Mouse (Mus musculus) stomach, embryonic 14.5 days (tissue): ENCODE measurements around the gene Ctnnal1. TPM values are rescaled to one million over a fixed set of nuclear protein-coding genes. Genes with fewer than 3 reads are reported as not detected.

Experiments
- ATAC-seq: fragments of 200-750 bp; cut with Nextera tagmentation; 2 replicates; pipeline ENCODE4 v1.8.0; 2017; ENCODE audit warnings: low read depth, moderate TSS enrichment; ENCODE audit not compliant: insufficient number of reproducible peaks, insufficient read depth, low FRiP score
- H3K27ac ChIP-seq: fragments of 300-500 bp; sonication (generic); 2 replicates; pipeline ENCODE4 v1.5.1; 2014; ENCODE audit warnings: mild to moderate bottlenecking, low read length, moderate library complexity, mixed read lengths
- H3K27me3 ChIP-seq: fragments of 300-500 bp; sonication (generic); 2 replicates; pipeline ENCODE4 v1.6.1; 2014; ENCODE audit warnings: low read length, control low read depth, mixed read lengths; ENCODE audit not compliant: control insufficient read depth, insufficient read depth
- H3K36me3 ChIP-seq: fragments of 300-500 bp; sonication (generic); 2 replicates; pipeline ENCODE4 v1.6.1; 2014; ENCODE audit warnings: mild to moderate bottlenecking, control low read depth, low read length, moderate library complexity, mixed read lengths; ENCODE audit not compliant: control insufficient read depth, insufficient read depth
- H3K4me1 ChIP-seq: fragments of 300-500 bp; sonication (generic); 2 replicates; pipeline ENCODE4 v1.6.1; 2014; ENCODE audit warnings: low read length, control low read depth, mixed read lengths; ENCODE audit not compliant: control insufficient read depth, insufficient read depth
- H3K4me2 ChIP-seq: fragments of 300-500 bp; sonication (generic); replicated peaks from 2 replicates; pipeline ENCODE4 v1.6.1; 2014; ENCODE audit warnings: low read depth, low read length, control low read depth
- H3K4me3 ChIP-seq: fragments of 300-500 bp; sonication (generic); 2 replicates; pipeline ENCODE4 v1.5.1; 2014; ENCODE audit warnings: low read depth, low read length, control low read depth
- H3K9ac ChIP-seq: fragments of 300-500 bp; sonication (generic); replicated peaks from 2 replicates; pipeline ENCODE4 v1.6.1; 2014; ENCODE audit warnings: low read depth, mild to moderate bottlenecking, control low read depth, low read length, moderate library complexity, mixed read lengths
- H3K9me3 ChIP-seq: fragments of 300-500 bp; sonication (generic); 2 replicates; pipeline ENCODE4 v1.6.1; 2016; ENCODE audit warnings: low read depth, low read length, control low read depth; ENCODE audit not compliant: control insufficient read depth
- WGBS: fragments of 180-500 bp; shearing (Covaris S2); extraction: QIAGEN DNeasy Blood & Tissue Kit; methylation state at CpG from one replicate; pipeline ENCODE4 v1.1.7; 2014; 5-methylcytosine and 5-hydroxymethylcytosine counted together
- polyA plus RNA-seq: library from polyadenylated mRNA; unstranded; fragments of >200 nt; fragmentation: Nextera tagmentation; extraction: Ambion mirVana; gene quantifications from 2 replicates; pipeline ENCODE4 v1.2.1, GENCODE M21; 2014

Gene Ctnnal1
- polyA plus RNA-seq, 1 experiment from 2014 or later = 26.7 TPM

- H3K36me3 ChIP-seq = peaks cover 37% of the 10 kb centered on the region
- H3K4me1 ChIP-seq = no peaks in the 10 kb centered on the region
- no peak overlapping the region for H3K27ac ChIP-seq
- no peak overlapping the region for H3K4me3 ChIP-seq
- H3K9ac ChIP-seq = no peak overlapping the region
- ATAC-seq = no peak
- WGBS = 92% methylated on average over 8 of the region's 8 CpGs
- no peaks in the 10 kb centered on the region for H3K9me3 ChIP-seq
- H3K27me3 ChIP-seq = no peaks in the 10 kb centered on the region
- H3K4me2 ChIP-seq = no peak overlapping the region
Observed at GRCm38 (mm10) chr4:56899216-56899615, 34.2 kb upstream of the Ctnnal1 start.

GRCm38 (mm10) chr4:56897511-56897910 lies 32.5 kb upstream of the Ctnnal1 start:
- 68% methylated on average over 3 of the region's 3 CpGs for WGBS
- Histone ChIP-seq H3K36me3 (peaks cover 25% of the 10 kb centered on the region), H3K4me1 (no peaks in the 10 kb centered on the region), H3K4me2 (no peak overlapping the region), H3K4me3 (no peak overlapping the region), H3K9ac (no peak overlapping the region), H3K27me3 (no peaks in the 10 kb centered on the region), H3K27ac (no peak overlapping the region), H3K9me3 (no peaks in the 10 kb centered on the region)
- no peak for ATAC-seq

GRCm38 (mm10) chr4:56894196-56894595 lies 29.2 kb upstream of the Ctnnal1 start:
- WGBS = 98% methylated on average over 3 of the region's 3 CpGs
- H3K27ac ChIP-seq = no peak overlapping the region
- H3K4me2 ChIP-seq = no peak overlapping the region
- no peaks in the 10 kb centered on the region for H3K9me3 ChIP-seq
- no peaks in the 10 kb centered on the region for H3K4me1 ChIP-seq
- ATAC-seq = no peak
- no peaks in the 10 kb centered on the region for H3K27me3 ChIP-seq
- no peak overlapping the region for H3K9ac ChIP-seq
- peaks cover 21% of the 10 kb centered on the region for H3K36me3 ChIP-seq
- H3K4me3 ChIP-seq = no peak overlapping the region

GRCm38 (mm10) chr4:56892501-56893115 lies 27.6 kb upstream of the Ctnnal1 start:
- 91% methylated on average over 6 of the region's 6 CpGs for WGBS
- no peak for ATAC-seq
- H3K4me2 ChIP-seq = no peak overlapping the region
- H3K9ac ChIP-seq = no peak overlapping the region
- no peaks in the 10 kb centered on the region for H3K9me3 ChIP-seq
- H3K27ac ChIP-seq = no peak overlapping the region
- H3K27me3 ChIP-seq = no peaks in the 10 kb centered on the region
- H3K4me3 ChIP-seq = no peak overlapping the region
- no peaks in the 10 kb centered on the region for H3K4me1 ChIP-seq
- peaks cover 27% of the 10 kb centered on the region for H3K36me3 ChIP-seq

GRCm38 (mm10) chr4:56888483-56888882 lies 23.5 kb upstream of the Ctnnal1 start:
- whole genome bisulfite sequencing = 85% methylated on average over 5 of the region's 5 CpGs
- Histone ChIP-seq H3K27ac (no peak overlapping the region), H3K4me1 (no peaks in the 10 kb centered on the region)

GRCm38 (mm10) chr4:56886286-56886979 lies 21.4 kb upstream of the Ctnnal1 start:
- ATAC-seq = no peak
- WGBS = 88% methylated on average over 6 of the region's 6 CpGs
- H3K36me3 ChIP-seq = peaks cover 36% of the 10 kb centered on the region
- no peak overlapping the region for H3K9ac ChIP-seq
- no peak overlapping the region for H3K4me3 ChIP-seq
- H3K9me3 ChIP-seq = no peaks in the 10 kb centered on the region
- no peak overlapping the region for H3K4me2 ChIP-seq
- H3K4me1 ChIP-seq = no peaks in the 10 kb centered on the region
- no peak overlapping the region for H3K27ac ChIP-seq
- H3K27me3 ChIP-seq = no peaks in the 10 kb centered on the region

More at GRCm38 (mm10) chr4:56888483-56888882, 23.5 kb upstream of the Ctnnal1 start:
- Histone ChIP-seq H3K27me3 (no peaks in the 10 kb centered on the region), H3K4me3 (no peak overlapping the region), H3K36me3 (peaks cover 31% of the 10 kb centered on the region), H3K9ac (no peak overlapping the region), H3K4me2 (no peak overlapping the region), H3K9me3 (no peaks in the 10 kb centered on the region)
- no peak for ATAC-seq

GRCm38 (mm10) chr4:56880036-56880703 lies 15.2 kb upstream of the Ctnnal1 start:
- Histone ChIP-seq H3K4me1 (no peaks in the 10 kb centered on the region), H3K36me3 (peaks cover 32% of the 10 kb centered on the region), H3K27ac (no peak overlapping the region), H3K9ac (no peak overlapping the region), H3K9me3 (no peaks in the 10 kb centered on the region), H3K27me3 (no peaks in the 10 kb centered on the region), H3K4me2 (no peak overlapping the region), H3K4me3 (no peak overlapping the region)
- WGBS = 76% methylated on average over 11 of the region's 11 CpGs
- no peak for ATAC-seq

GRCm38 (mm10) chr4:56878971-56879370 lies 14.0 kb upstream of the Ctnnal1 start:
- H3K36me3 ChIP-seq = peaks cover 29% of the 10 kb centered on the region

More at GRCm38 (mm10) chr4:56878971-56879370, 14.0 kb upstream of the Ctnnal1 start:
- ATAC-seq = no peak
- WGBS = 90% methylated on average over 7 of the region's 7 CpGs
- H3K27ac ChIP-seq = no peak overlapping the region
- H3K9ac ChIP-seq = no peak overlapping the region
- H3K9me3 ChIP-seq = no peaks in the 10 kb centered on the region
- no peak overlapping the region for H3K4me3 ChIP-seq
- H3K4me1 ChIP-seq = no peaks in the 10 kb centered on the region
- H3K27me3 ChIP-seq = no peaks in the 10 kb centered on the region
- H3K4me2 ChIP-seq = no peak overlapping the region
